Mouse (Mus musculus) heart, embryonic 11.5 days (tissue): ENCODE data around the gene Elovl1. TPM values are rescaled to one million over a fixed set of nuclear protein-coding genes. Genes with fewer than 3 reads are reported as not detected.

ENCODE experiments used
- ATAC-seq: fragments of 200-750 bp; cut with Nextera tagmentation; replicated peaks from 2 replicates; pipeline ENCODE4 v1.8.0; 2017; ENCODE audit warnings: moderate library complexity; ENCODE audit not compliant: insufficient number of reproducible peaks, low FRiP score, low TSS enrichment
- H3K27ac ChIP-seq: fragments of 300-500 bp; sonication (generic); 2 replicates; pipeline ENCODE4 v1.5.1; 2014; ENCODE audit warnings: mild to moderate bottlenecking, low read depth, low read length
- H3K27me3 ChIP-seq: fragments of 300-500 bp; sonication (generic); 2 replicates; pipeline ENCODE4 v1.6.1; 2014; ENCODE audit warnings: mild to moderate bottlenecking, low read length, mixed read lengths; ENCODE audit not compliant: control insufficient read depth, insufficient read depth
- H3K36me3 ChIP-seq: fragments of 300-500 bp; sonication (generic); 2 replicates; pipeline ENCODE4 v1.6.1; 2014; ENCODE audit warnings: mild to moderate bottlenecking, low read length, moderate library complexity, mixed read lengths; ENCODE audit not compliant: control insufficient read depth, insufficient read depth
- H3K4me1 ChIP-seq: fragments of 300-500 bp; sonication (generic); 2 replicates; pipeline ENCODE4 v1.6.1; 2014; ENCODE audit warnings: low read length; ENCODE audit not compliant: control insufficient read depth, insufficient read depth
- H3K4me2 ChIP-seq: fragments of 300-500 bp; sonication (generic); 2 replicates; pipeline ENCODE4 v1.6.1; 2014; ENCODE audit warnings: mild to moderate bottlenecking, moderate library complexity
- H3K4me3 ChIP-seq: fragments of 300-500 bp; sonication (generic); 2 replicates; pipeline ENCODE4 v1.5.1; 2014; ENCODE audit warnings: low read depth, low read length
- H3K9ac ChIP-seq: fragments of 300-500 bp; sonication (generic); 2 replicates; pipeline ENCODE4 v1.6.1; 2014; ENCODE audit warnings: mild to moderate bottlenecking, low read depth, low read length, moderate library complexity
- H3K9me3 ChIP-seq: fragments of 300-500 bp; sonication (generic); replicated peaks from 2 replicates; pipeline ENCODE4 v1.6.1; 2016; ENCODE audit warnings: low read length; ENCODE audit not compliant: control insufficient read depth
- WGBS: fragments of 180-500 bp; shearing (Covaris S2); extraction: QIAGEN DNeasy Blood & Tissue Kit; methylation state at CpG from one replicate; pipeline ENCODE4 v1.1.7; 2014; ENCODE audit not compliant: insufficient replicate concordance; 5-methylcytosine and 5-hydroxymethylcytosine counted together
- polyA plus RNA-seq: library from polyadenylated mRNA; unstranded; fragments of >200 nt; fragmentation: Nextera tagmentation; extraction: Ambion mirVana; gene quantifications from 2 replicates; pipeline ENCODE4 v1.2.1, GENCODE M21; 2014

Gene Elovl1
- polyA plus RNA-seq, 1 experiment from 2014 or later, result 59.7 TPM

DNA sequence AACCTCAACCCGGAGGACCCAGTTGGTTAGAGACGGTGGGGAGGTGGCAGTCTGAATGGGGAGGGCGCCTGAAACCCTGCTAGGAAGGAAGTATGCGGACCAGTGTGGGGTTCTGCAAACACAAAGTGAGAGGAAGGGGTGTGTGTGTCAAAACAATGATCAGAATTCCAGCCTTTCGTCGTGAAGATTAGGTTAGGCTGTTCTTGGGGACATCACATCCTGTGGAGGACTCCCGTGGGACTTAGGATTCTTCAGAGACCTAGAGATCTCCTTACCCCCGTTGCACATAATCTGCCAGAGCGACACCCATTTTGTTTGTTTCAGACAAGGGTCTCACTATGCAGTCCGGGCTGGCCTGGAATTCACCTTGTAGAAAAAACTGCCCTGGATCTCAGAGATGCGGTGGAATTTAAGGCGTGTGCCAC, 9.9 kb downstream of the Elovl1 start:
- Histone ChIP-seq H3K4me1 (peaks cover 30% of the 10 kb centered on the region), H3K9me3 (no peaks in the 10 kb centered on the region), H3K27me3 (no peaks in the 10 kb centered on the region), H3K27ac (peak overlapping the region; percentile 91), H3K4me2 (peak overlapping the region; percentile 97), H3K4me3 (peak overlapping the region; percentile 81), H3K36me3 (peaks cover 9% of the 10 kb centered on the region; the same call in 1 of the 2 replicates), H3K9ac (peak overlapping the region; percentile 91)
- 0 out of 2 replicates have a peak, but pooled peaks have one; percentile 40 for ATAC-seq
- WGBS, result 9% methylated on average over 12 of the region's 12 CpGs

DNA sequence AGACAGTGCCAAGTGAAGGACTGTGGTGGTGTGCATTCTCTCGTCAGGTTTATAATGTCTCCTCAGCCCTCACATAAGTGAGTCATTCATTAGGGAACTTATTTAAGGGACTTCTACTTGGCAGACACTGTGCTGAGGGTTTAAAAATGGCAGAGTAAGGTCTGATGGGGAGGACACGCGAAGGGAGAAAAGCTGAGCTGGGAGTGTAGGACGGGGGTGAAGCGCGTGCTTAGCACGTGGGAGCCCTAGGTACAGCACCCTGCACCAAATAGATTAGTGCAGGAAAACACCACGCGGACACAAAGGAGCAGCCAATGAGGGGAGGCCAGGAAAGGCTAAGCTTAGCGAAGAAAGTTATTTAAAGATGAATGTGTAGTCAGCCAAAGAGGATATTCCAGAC, 17.2 kb downstream of the Elovl1 start:
- H3K36me3 ChIP-seq, result no peaks in the 10 kb centered on the region
- H3K9me3 ChIP-seq, result no peaks in the 10 kb centered on the region
- 79% methylated on average over 10 of the region's 10 CpGs for WGBS
- peaks cover 7% of the 10 kb centered on the region; the same call in 1 of the 2 replicates for H3K4me1 ChIP-seq
- H3K27ac ChIP-seq, result no peak overlapping the region
- H3K4me2 ChIP-seq, result no peak overlapping the region
- no peak overlapping the region for H3K9ac ChIP-seq
- H3K27me3 ChIP-seq, result no peaks in the 10 kb centered on the region
- ATAC-seq, result no peak
- no peak overlapping the region for H3K4me3 ChIP-seq

DNA sequence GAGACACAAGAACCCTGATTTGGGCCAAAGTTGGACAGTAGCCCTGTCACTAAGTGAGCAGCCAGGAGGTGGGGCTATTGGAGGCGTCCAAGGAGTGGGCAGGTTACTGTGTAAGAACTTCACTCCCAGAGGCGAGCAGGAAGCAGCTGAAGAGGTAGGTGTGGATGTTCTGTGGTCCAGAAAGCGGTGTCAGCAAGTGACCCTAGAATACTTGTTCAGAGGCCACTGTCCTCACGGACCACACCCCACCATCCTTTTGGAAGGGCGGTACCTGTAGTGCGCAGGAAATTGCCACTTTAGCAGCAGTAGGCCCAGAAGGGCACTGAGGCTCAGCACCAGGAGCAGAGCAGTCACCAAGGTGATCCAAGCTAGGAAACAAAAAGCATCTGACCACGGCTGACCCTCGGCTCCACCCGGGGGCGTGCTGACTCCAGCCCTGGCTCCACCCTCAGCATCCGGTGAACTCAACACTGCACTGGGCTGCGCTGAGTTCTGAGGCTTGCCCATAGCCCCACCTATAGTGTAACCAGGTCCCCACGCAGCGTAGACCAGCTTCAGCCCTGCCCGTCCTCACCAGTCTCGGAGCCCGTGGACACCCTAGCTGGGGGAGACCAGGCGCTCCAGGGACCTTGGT, 18.0 kb downstream of the Elovl1 start:
- peak overlapping the region; percentile 40 for H3K9ac ChIP-seq
- H3K4me2 ChIP-seq, result peak overlapping the region; percentile 61
- no peaks in the 10 kb centered on the region for H3K27me3 ChIP-seq
- peak overlapping the region; percentile 26 for H3K4me3 ChIP-seq
- H3K27ac ChIP-seq, result no peak overlapping the region
- no peaks in the 10 kb centered on the region for H3K9me3 ChIP-seq
- H3K36me3 ChIP-seq, result no peaks in the 10 kb centered on the region
- ATAC-seq, result peak; percentile 68
- WGBS, result 23% methylated on average over 18 of the region's 18 CpGs
- peaks cover 7% of the 10 kb centered on the region; the same call in 1 of the 2 replicates for H3K4me1 ChIP-seq

DNA sequence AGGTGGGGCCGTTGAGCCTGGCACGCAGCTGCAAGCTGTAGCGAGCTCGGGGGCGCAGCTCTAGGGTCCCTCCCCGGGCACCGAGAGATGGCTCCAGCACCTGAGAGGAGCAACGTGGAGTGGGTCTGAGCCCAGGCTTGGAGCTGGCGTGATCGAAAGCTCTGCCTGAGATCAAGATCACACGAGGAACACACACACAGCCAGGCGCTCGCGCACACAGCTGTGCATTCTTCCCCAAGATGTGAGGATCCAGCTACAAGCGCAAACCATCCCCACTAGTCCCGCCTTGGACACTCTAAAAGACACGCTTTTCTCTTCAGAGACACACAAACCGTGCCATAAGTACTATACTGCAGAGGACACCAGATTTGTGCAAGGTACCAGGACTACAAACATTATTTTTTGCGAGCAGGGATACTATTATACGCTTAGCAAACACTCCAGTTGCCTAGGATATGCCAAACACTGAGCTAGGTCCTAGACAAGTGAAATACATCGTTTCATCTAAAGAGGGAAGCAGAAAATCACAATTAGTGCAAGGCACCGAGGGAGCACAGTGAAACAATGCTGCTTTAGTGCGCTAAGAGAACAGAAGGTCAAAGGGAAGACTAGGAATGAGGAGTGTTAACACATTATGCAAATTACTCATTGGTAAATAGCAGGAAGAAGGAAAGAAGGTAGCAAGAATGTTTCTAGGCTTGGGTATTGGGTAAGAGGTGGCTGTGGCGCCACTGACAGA, 18.7 kb downstream of the Elovl1 start:
- no peaks in the 10 kb centered on the region for H3K27me3 ChIP-seq
- H3K4me3 ChIP-seq, result peak overlapping the region; percentile 26
- H3K9me3 ChIP-seq, result no peaks in the 10 kb centered on the region
- H3K9ac ChIP-seq, result peak overlapping the region; percentile 40
- peak overlapping the region; percentile 61 for H3K4me2 ChIP-seq
- no peak overlapping the region for H3K27ac ChIP-seq
- no peaks in the 10 kb centered on the region for H3K36me3 ChIP-seq
- ATAC-seq, result peak; percentile 24; the same call in 1 of the 2 replicates
- peaks cover 7% of the 10 kb centered on the region; the same call in 1 of the 2 replicates for H3K4me1 ChIP-seq
- WGBS, result 33% methylated on average over 24 of the region's 24 CpGs

DNA sequence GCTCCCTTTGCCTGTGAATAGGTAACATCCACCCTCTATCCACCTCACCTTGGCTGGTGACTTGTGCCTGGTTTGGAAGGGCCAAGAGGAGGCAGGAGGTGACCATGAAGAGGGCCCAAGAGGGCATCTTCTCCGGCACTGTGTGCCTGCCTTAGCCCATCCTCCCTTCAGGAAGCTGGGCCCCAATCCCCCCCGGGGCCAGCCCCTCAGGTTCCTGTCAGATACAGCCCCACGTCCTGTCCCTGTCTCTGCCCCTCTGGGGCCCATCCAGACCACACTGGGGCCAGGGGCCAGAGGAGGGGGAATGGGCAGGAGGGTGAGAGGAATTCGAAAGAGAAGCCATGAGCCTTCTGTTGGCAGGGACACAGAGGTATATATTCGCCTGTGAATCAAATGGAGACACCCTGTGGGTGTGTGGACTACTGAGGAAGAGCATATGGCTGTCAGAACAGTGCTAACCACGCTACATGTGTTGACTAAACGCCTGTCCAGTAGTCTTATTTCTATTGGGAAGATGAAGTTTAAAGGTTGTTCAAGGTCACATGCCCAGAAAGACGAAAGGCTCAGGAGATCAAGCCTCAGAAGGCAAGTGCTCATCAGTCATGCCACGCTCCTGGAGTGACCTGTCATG, 29.6 kb downstream of the Elovl1 start, which contains the start of gene Mpl:
Mpl (minus strand) TSS at position 169 of the 631 bp plus-strand sequence.
- ATAC-seq, result no peak
- Histone ChIP-seq H3K27ac (no peak within 1 kb of the TSS), H3K9ac (no peak within 1 kb of the TSS), H3K27me3 (no peaks in the 10 kb centered on the region), H3K4me3 (no peak within 1 kb of the TSS), H3K36me3 (no peaks in the 10 kb centered on the region), H3K4me2 (no peak within 1 kb of the TSS), H3K4me1 (no peaks in the 10 kb centered on the region), H3K9me3 (no peaks in the 10 kb centered on the region)
- WGBS, result 56% methylated on average over 9 of the region's 9 CpGs

DNA sequence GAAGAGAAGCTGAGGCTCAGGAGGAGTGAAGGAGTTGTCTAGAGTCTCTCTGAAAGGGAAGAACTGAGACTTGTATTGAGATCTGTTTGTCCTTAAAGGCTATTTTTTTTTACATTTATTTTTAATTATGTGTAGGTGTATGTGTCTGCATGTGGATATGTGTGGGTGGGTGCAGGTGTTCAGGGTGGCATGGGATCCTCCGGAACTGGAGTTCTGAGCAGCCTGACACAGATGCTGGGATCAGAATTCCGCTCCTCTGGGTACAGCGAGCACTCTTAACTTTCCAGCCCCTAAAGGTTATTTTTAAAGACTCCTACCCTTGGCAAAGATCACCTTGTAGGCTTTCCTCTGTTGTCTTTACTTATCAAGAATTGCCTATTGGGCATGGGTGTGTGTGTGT, 37.1 kb downstream of the Elovl1 start:
- Histone ChIP-seq H3K27me3 (no peaks in the 10 kb centered on the region), H3K4me2 (no peak overlapping the region), H3K36me3 (no peaks in the 10 kb centered on the region), H3K9ac (no peak overlapping the region), H3K4me3 (no peak overlapping the region), H3K27ac (no peak overlapping the region), H3K9me3 (no peaks in the 10 kb centered on the region), H3K4me1 (no peaks in the 10 kb centered on the region)
- no peak for ATAC-seq
- WGBS, result 70% methylated on average over 3 of the region's 3 CpGs

DNA sequence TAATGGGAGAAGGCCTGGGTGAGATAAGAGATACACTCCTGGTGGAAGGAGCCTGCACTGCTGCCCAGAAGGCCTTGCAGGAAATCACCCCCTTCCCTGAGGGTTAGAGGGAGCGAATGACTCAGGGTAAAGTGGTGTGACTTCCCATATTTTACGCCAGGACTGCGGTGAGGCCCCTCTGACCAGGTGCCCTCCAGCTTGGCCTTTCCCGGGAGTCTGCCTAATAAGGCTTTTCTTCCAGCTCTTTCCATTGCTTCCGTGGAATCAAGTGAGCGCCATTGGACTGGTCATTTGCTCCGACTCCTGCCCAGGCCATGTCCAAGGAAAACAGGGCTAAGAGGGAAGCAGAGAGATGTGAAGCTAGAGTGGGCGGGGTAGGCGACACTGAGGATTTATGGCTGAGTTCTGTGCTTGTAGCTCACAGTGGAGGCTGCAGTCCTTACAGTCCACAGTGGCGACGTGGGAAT, 37.8 kb downstream of the Elovl1 start:
- Histone ChIP-seq H3K4me1 (no peaks in the 10 kb centered on the region), H3K9me3 (no peaks in the 10 kb centered on the region), H3K4me3 (no peak overlapping the region), H3K4me2 (no peak overlapping the region), H3K9ac (no peak overlapping the region), H3K27ac (peak overlapping the region; percentile 62; the same call in 1 of the 2 replicates), H3K27me3 (no peaks in the 10 kb centered on the region), H3K36me3 (no peaks in the 10 kb centered on the region)
- ATAC-seq, result no peak; the same call in 1 of the 2 replicates
- WGBS, result 32% methylated on average over 11 of the region's 11 CpGs

DNA sequence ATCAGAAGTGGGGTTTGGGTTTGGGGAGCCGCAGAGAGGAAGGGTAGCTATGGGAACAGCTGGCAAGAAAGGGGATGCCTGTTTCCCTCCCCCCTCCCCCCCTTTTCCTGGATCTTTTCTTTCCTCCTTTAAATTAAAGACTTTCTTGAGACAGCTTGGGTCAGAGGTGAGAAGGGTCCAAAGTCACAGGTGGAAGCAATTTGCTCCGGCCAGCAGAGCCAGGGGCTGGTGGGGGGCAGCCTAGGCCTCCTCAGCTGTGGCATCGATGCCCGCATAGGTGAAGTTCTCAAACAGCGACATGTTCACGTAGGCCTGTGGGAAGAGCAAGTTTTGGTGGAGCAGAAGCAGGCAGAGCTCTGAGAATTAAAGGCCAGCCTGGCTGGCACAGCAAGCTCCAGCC, 43.4 kb downstream of the Elovl1 start:
- no peak overlapping the region for H3K9ac ChIP-seq
- no peaks in the 10 kb centered on the region for H3K27me3 ChIP-seq
- ATAC-seq, result no peak
- H3K27ac ChIP-seq, result no peak overlapping the region
- H3K9me3 ChIP-seq, result no peaks in the 10 kb centered on the region
- H3K36me3 ChIP-seq, result no peaks in the 10 kb centered on the region
- H3K4me3 ChIP-seq, result no peak overlapping the region
- WGBS, result 86% methylated on average over 6 of the region's 6 CpGs
- no peaks in the 10 kb centered on the region for H3K4me1 ChIP-seq
- H3K4me2 ChIP-seq, result no peak overlapping the region
